23 mouse cellular contexts compared by ENCODE assay signal in the genomic region with DNA sequence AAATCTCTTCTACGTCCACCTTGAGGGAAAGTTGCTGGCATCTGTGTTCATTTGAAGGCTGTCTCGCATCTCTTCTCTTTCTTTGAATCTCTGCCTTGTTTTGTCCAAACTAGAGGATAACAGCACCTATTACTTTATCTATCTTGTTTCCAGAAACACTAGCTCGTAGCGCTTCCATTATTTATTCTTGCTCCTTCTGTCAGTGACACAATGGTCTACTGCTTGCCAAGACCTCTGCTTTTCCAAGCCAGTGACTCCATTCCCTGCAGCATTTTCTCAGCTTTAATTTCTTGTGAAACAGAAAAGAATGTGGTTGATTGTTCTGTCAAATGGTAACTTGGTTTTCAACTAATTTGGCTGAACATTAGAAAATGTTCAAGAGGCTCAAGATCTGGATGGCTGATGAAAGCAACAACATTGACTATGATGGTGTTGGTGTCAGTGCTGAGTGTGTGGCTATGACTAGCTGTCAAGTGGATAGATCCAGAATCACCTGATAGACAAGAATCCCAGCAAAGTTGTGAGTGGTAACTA.
A peak's percentile ranks its signal among the peaks of the same experiment; 100 is the strongest.
DNase-seq lines count a peak whose midpoint lies in the region; ATAC-seq and TF ChIP-seq lines count a peak whose summit lies in the region.
"Had no signal": no experiment of that assay in that cellular context is flagged by ENCODE, and none has a peak within 500 bp of the region (broad histone marks: within the 10 kb centered on the region; RNA-seq: fewer than 3 reads in every experiment).

No protein-coding gene starts in this region.

- DNase-seq in heart, postnatal 4 days, result no peak
- DNase-seq in lung, postnatal 10 days, result peak; percentile 8
- no peak for DNase-seq in lung, adult 18-20 months
- DNase-seq in midbrain, postnatal 0 days (ENCODE audit: low spot score), result peak; percentile 19
- DNase-seq in cerebellum, adult 8-10 months, result no peak
- DNase-seq: adrenal gland, adult 8-10 months; adrenal gland, postnatal 25 days; cerebellum, adult 18-20 months; cerebellum, adult 9-11 months; cerebellum, postnatal 25 days; gastrocnemius, postnatal 10 days; gastrocnemius, postnatal 36 days; kidney, adult 11 months had no signal

- ATAC-seq in heart, embryonic 13.5 days (ENCODE audit: extremely low read depth, insufficient number of reproducible peaks, low FRiP score, low TSS enrichment), result no peak
- ATAC-seq in midbrain, postnatal 0 days (ENCODE audit: low FRiP score), result no peak
- ATAC-seq in midbrain, embryonic 13.5 days, result no peak
- ATAC-seq: activated CD4-positive, CD25-positive, alpha-beta regulatory T cell, adult 4 months; CD4-positive, CD25-positive, alpha-beta regulatory T cell, adult 4 months; forebrain, embryonic 14.5 days; hindbrain, embryonic 16.5 days; intestine, embryonic 15.5 days had no signal

- no peak overlapping the region for H3K4me2 ChIP-seq in heart, embryonic 13.5 days
- no peak overlapping the region for H3K4me2 ChIP-seq in midbrain, postnatal 0 days (ENCODE audit: low read depth, low read length, poor library complexity, severe bottlenecking)
- H3K4me2 ChIP-seq in midbrain, embryonic 13.5 days (replicated peaks), result no peak overlapping the region
- H3K4me2 ChIP-seq: embryonic facial prominence, embryonic 12.5 days; embryonic facial prominence, embryonic 15.5 days; heart, embryonic 12.5 days; intestine, embryonic 15.5 days had no signal

- no peak for TF ChIP-seq CTCF in midbrain, postnatal 0 days (IDR thresholded peaks at IDR 0.05)

- H3K4me3 ChIP-seq in heart, embryonic 13.5 days, result no peak overlapping the region
- no peak overlapping the region for H3K4me3 ChIP-seq in midbrain, postnatal 0 days (ENCODE audit: low read depth, low read length)
- no peak overlapping the region for H3K4me3 ChIP-seq in midbrain, embryonic 13.5 days (replicated peaks)
- H3K4me3 ChIP-seq: embryonic facial prominence, embryonic 12.5 days; embryonic facial prominence, embryonic 15.5 days; heart, embryonic 12.5 days; intestine, embryonic 15.5 days had no signal

- H3K27me3 ChIP-seq in heart, embryonic 13.5 days (replicated peaks), result no peaks in the 10 kb centered on the region
- no peaks in the 10 kb centered on the region for H3K27me3 ChIP-seq in midbrain, postnatal 0 days (ENCODE audit: insufficient read depth, low read length)
- H3K27me3 ChIP-seq in midbrain, embryonic 13.5 days, result no peaks in the 10 kb centered on the region
- H3K27me3 ChIP-seq: embryonic facial prominence, embryonic 12.5 days; embryonic facial prominence, embryonic 15.5 days; heart, embryonic 12.5 days; intestine, embryonic 15.5 days had no signal

- WGBS in heart, embryonic 13.5 days, result 60% methylated on average over 4 of the region's 4 CpGs
- 67% methylated on average over 4 of the region's 4 CpGs for WGBS in midbrain, postnatal 0 days
- 68% methylated on average over 4 of the region's 4 CpGs for WGBS in midbrain, embryonic 13.5 days

- H3K4me1 ChIP-seq in heart, embryonic 13.5 days, result peaks cover 24% of the 10 kb centered on the region
- no peaks in the 10 kb centered on the region for H3K4me1 ChIP-seq in midbrain, postnatal 0 days (ENCODE audit: insufficient read depth, low read length)
- H3K4me1 ChIP-seq in midbrain, embryonic 13.5 days (replicated peaks), result no peaks in the 10 kb centered on the region
- H3K4me1 ChIP-seq: embryonic facial prominence, embryonic 12.5 days; embryonic facial prominence, embryonic 15.5 days; intestine, embryonic 15.5 days had no signal

- no peaks in the 10 kb centered on the region for H3K9me3 ChIP-seq in heart, embryonic 13.5 days
- H3K9me3 ChIP-seq in midbrain, postnatal 0 days (ENCODE audit: low read length), result no peaks in the 10 kb centered on the region
- no peaks in the 10 kb centered on the region for H3K9me3 ChIP-seq in midbrain, embryonic 13.5 days
- H3K9me3 ChIP-seq: embryonic facial prominence, embryonic 12.5 days; embryonic facial prominence, embryonic 15.5 days; heart, embryonic 12.5 days; intestine, embryonic 15.5 days had no signal

- peak overlapping the region; percentile 39 for H3K27ac ChIP-seq in heart, embryonic 13.5 days (replicated peaks)
- no peak overlapping the region for H3K27ac ChIP-seq in midbrain, postnatal 0 days (ENCODE audit: low read depth, low read length)
- no peak overlapping the region for H3K27ac ChIP-seq in midbrain, embryonic 13.5 days
- H3K27ac ChIP-seq: embryonic facial prominence, embryonic 12.5 days; embryonic facial prominence, embryonic 15.5 days; intestine, embryonic 15.5 days had no signal

- H3K36me3 ChIP-seq in heart, embryonic 13.5 days, result no peaks in the 10 kb centered on the region
- no peaks in the 10 kb centered on the region for H3K36me3 ChIP-seq in midbrain, postnatal 0 days (ENCODE audit: insufficient read depth, low read length)
- H3K36me3 ChIP-seq in midbrain, embryonic 13.5 days, result no peaks in the 10 kb centered on the region
- H3K36me3 ChIP-seq: embryonic facial prominence, embryonic 12.5 days; embryonic facial prominence, embryonic 15.5 days; heart, embryonic 12.5 days; intestine, embryonic 15.5 days had no signal

- H3K9ac ChIP-seq in heart, embryonic 13.5 days, result no peak overlapping the region
- no peak overlapping the region for H3K9ac ChIP-seq in midbrain, postnatal 0 days (replicated peaks; ENCODE audit: low read length, poor library complexity, severe bottlenecking)
- no peak overlapping the region for H3K9ac ChIP-seq in midbrain, embryonic 13.5 days (replicated peaks)
- H3K9ac ChIP-seq: embryonic facial prominence, embryonic 12.5 days; embryonic facial prominence, embryonic 15.5 days; heart, embryonic 12.5 days; intestine, embryonic 15.5 days had no signal

Comparison
In these comparisons a context has a peak if more than half of its experiments do, and no peak if none do; other contexts are left out.
1. DNase-seq: peak in lung, postnatal 10 days (single experiment) and midbrain, postnatal 0 days (single experiment); none in heart, postnatal 4 days (single experiment), lung, adult 18-20 months (0 of 2) and cerebellum, adult 8-10 months (single experiment).